Comparison of ENCODE assay signal across 19 mouse cellular contexts in the genomic region with DNA sequence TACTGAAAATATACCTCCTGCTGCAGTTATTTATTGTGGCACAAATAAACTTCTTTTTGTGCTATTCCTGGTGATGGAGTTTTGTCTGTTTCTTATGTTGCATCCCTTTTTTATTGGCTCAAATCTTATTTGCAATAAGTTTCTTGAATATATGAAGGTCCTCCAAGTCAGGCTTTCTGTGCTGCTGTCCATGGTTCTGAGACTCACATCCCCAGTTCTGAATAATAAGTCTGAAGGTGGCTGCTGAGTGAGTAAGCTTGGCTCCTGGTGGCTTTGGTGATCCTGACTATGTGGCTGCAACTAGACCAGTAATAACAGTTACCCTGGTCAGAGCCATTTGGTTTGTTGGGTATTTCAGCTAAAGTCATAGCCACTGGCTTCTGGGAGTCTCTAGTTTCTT.
DNase-seq lines count a peak whose midpoint lies in the region; ATAC-seq lines count a peak whose summit lies in the region.
"Had no signal": no experiment of that assay in that cellular context is flagged by ENCODE, and none has a peak within 500 bp of the region (broad histone marks: within the 10 kb centered on the region; RNA-seq: fewer than 3 reads in every experiment).

No protein-coding gene starts in this region.

- no peaks in the 10 kb centered on the region for H3K36me3 ChIP-seq in hindbrain, embryonic 11.5 days (ENCODE audit: control insufficient read depth, insufficient read depth, low read length)
- H3K36me3 ChIP-seq in hindbrain, embryonic 14.5 days (replicated peaks; ENCODE audit: control insufficient read depth, insufficient read depth), result no peaks in the 10 kb centered on the region
- H3K36me3 ChIP-seq in forebrain, embryonic 15.5 days, result no peaks in the 10 kb centered on the region
- H3K36me3 ChIP-seq: embryonic facial prominence, embryonic 15.5 days; forebrain, embryonic 12.5 days; intestine, embryonic 15.5 days; liver, embryonic 15.5 days; midbrain, embryonic 15.5 days had no signal

- peak; percentile 8 for DNase-seq in hindbrain, embryonic 11.5 days (ENCODE audit: low spot score)
- DNase-seq in hindbrain, embryonic 14.5 days (ENCODE audit: low spot score), result no peak
- peak; percentile 28 for DNase-seq in retina, embryonic 14.5 days (ENCODE audit: low spot score)
- DNase-seq in retina, postnatal 1 day, result no peak
- DNase-seq in embryo, embryonic 11 days, result peak; percentile 44
- no peak for DNase-seq in urinary bladder, postnatal 10 days (ENCODE audit: low spot score)
- DNase-seq: adrenal gland, postnatal 10 days; cerebellum, adult 9-10 months; gastrocnemius, adult 2 months; heart, adult 2 months; heart, postnatal 14 days; right cerebral cortex, postnatal 4 days had no signal

- ATAC-seq in hindbrain, embryonic 11.5 days (ENCODE audit: low FRiP score), result no peak
- no peak for ATAC-seq in hindbrain, embryonic 14.5 days (ENCODE audit: low FRiP score)
- no peak for ATAC-seq in forebrain, embryonic 15.5 days (replicated peaks)
- ATAC-seq in CD4-positive, CD25-positive, alpha-beta regulatory T cell, adult 4 months, result no peak
- ATAC-seq: intestine, embryonic 15.5 days; midbrain, embryonic 15.5 days had no signal

- no peak overlapping the region for H3K27ac ChIP-seq in hindbrain, embryonic 11.5 days (ENCODE audit: low read depth, low read length)
- H3K27ac ChIP-seq in hindbrain, embryonic 14.5 days, result no peak overlapping the region
- H3K27ac ChIP-seq in forebrain, embryonic 15.5 days (replicated peaks), result no peak overlapping the region
- H3K27ac ChIP-seq: embryonic facial prominence, embryonic 15.5 days; forebrain, embryonic 12.5 days; gastrocnemius, adult 2 months; heart, adult 2 months; intestine, embryonic 15.5 days; liver, embryonic 15.5 days; midbrain, embryonic 15.5 days had no signal

- no peaks in the 10 kb centered on the region for H3K9me3 ChIP-seq in hindbrain, embryonic 11.5 days (ENCODE audit: control insufficient read depth, low read length)
- no peaks in the 10 kb centered on the region for H3K9me3 ChIP-seq in hindbrain, embryonic 14.5 days (ENCODE audit: control insufficient read depth, low read length)
- no peaks in the 10 kb centered on the region for H3K9me3 ChIP-seq in forebrain, embryonic 15.5 days
- H3K9me3 ChIP-seq: embryonic facial prominence, embryonic 15.5 days; forebrain, embryonic 12.5 days; intestine, embryonic 15.5 days; liver, embryonic 15.5 days; midbrain, embryonic 15.5 days had no signal

- H3K4me3 ChIP-seq in hindbrain, embryonic 11.5 days (ENCODE audit: low read depth, low read length), result no peak overlapping the region
- no peak overlapping the region for H3K4me3 ChIP-seq in hindbrain, embryonic 14.5 days (replicated peaks; ENCODE audit: low read length)
- no peak overlapping the region for H3K4me3 ChIP-seq in forebrain, embryonic 15.5 days
- H3K4me3 ChIP-seq: embryonic facial prominence, embryonic 15.5 days; forebrain, embryonic 12.5 days; gastrocnemius, adult 2 months; heart, adult 2 months; intestine, embryonic 15.5 days; liver, embryonic 15.5 days; midbrain, embryonic 15.5 days had no signal

- no peak overlapping the region for H3K9ac ChIP-seq in hindbrain, embryonic 11.5 days (ENCODE audit: low read depth, low read length)
- no peak overlapping the region for H3K9ac ChIP-seq in hindbrain, embryonic 14.5 days
- no peak overlapping the region for H3K9ac ChIP-seq in forebrain, embryonic 15.5 days (replicated peaks)
- H3K9ac ChIP-seq: embryonic facial prominence, embryonic 15.5 days; forebrain, embryonic 12.5 days; intestine, embryonic 15.5 days; liver, embryonic 15.5 days; midbrain, embryonic 15.5 days had no signal

- H3K4me2 ChIP-seq in hindbrain, embryonic 11.5 days (replicated peaks; ENCODE audit: low read depth, low read length), result no peak overlapping the region
- H3K4me2 ChIP-seq in hindbrain, embryonic 14.5 days (replicated peaks), result no peak overlapping the region
- no peak overlapping the region for H3K4me2 ChIP-seq in forebrain, embryonic 15.5 days (replicated peaks)
- H3K4me2 ChIP-seq: embryonic facial prominence, embryonic 15.5 days; forebrain, embryonic 12.5 days; intestine, embryonic 15.5 days; liver, embryonic 15.5 days; midbrain, embryonic 15.5 days had no signal

- H3K27me3 ChIP-seq in hindbrain, embryonic 11.5 days (ENCODE audit: control insufficient read depth, insufficient read depth, low read length), result no peaks in the 10 kb centered on the region
- no peaks in the 10 kb centered on the region for H3K27me3 ChIP-seq in hindbrain, embryonic 14.5 days (ENCODE audit: control insufficient read depth, insufficient read depth, low read length)
- no peaks in the 10 kb centered on the region for H3K27me3 ChIP-seq in forebrain, embryonic 15.5 days
- H3K27me3 ChIP-seq: embryonic facial prominence, embryonic 15.5 days; forebrain, embryonic 12.5 days; intestine, embryonic 15.5 days; liver, embryonic 15.5 days; midbrain, embryonic 15.5 days had no signal

- no peaks in the 10 kb centered on the region for H3K4me1 ChIP-seq in hindbrain, embryonic 11.5 days (replicated peaks; ENCODE audit: control insufficient read depth, insufficient read depth, low read length)
- no peaks in the 10 kb centered on the region for H3K4me1 ChIP-seq in hindbrain, embryonic 14.5 days (replicated peaks; ENCODE audit: control insufficient read depth, insufficient read depth, low read length)
- H3K4me1 ChIP-seq in forebrain, embryonic 15.5 days, result no peaks in the 10 kb centered on the region
- H3K4me1 ChIP-seq: embryonic facial prominence, embryonic 15.5 days; forebrain, embryonic 12.5 days; intestine, embryonic 15.5 days; liver, embryonic 15.5 days; midbrain, embryonic 15.5 days had no signal

Comparison
In these comparisons a context has a peak if more than half of its experiments do, and no peak if none do; other contexts are left out.
1. DNase-seq: peak in hindbrain, embryonic 11.5 days (single experiment), retina, embryonic 14.5 days (single experiment) and embryo, embryonic 11 days (single experiment); none in hindbrain, embryonic 14.5 days (single experiment), retina, postnatal 1 day (single experiment) and urinary bladder, postnatal 10 days (single experiment).